ENCODE assay signal across 9 mouse cellular contexts in genomic region chr10:76253536-76253935, GRCm38 (mm10). TPM values are rescaled to one million over a fixed set of nuclear protein-coding genes. Genes with fewer than 3 reads are reported as not detected.
DNase-seq lines count a peak whose midpoint lies in the region; ATAC-seq lines count a peak whose summit lies in the region.
"Had no signal": no experiment of that assay in that cellular context is flagged by ENCODE, and none has a peak within 500 bp of the region (broad histone marks: within the 10 kb centered on the region; RNA-seq: fewer than 3 reads in every experiment).

Gene S100b (plus strand): TSS chr10:76253853.

- H3K27ac ChIP-seq in hindbrain, embryonic 13.5 days = 0 out of 2 replicates have a peak within 1 kb of the TSS, but pooled peaks have one; percentile 23
- no peak within 1 kb of the TSS for H3K27ac ChIP-seq in hindbrain, embryonic 10.5 days
- H3K27ac ChIP-seq in embryonic facial prominence, embryonic 15.5 days (replicated peaks) = peak within 1 kb of the TSS; percentile 41; the same call in 1 of the 2 replicates
- no peak within 1 kb of the TSS for H3K27ac ChIP-seq in stomach, embryonic 16.5 days (ENCODE audit: low read length)
- H3K27ac ChIP-seq: heart, adult 2 months had no signal

- H3K27me3 ChIP-seq in hindbrain, embryonic 13.5 days = no peaks in the 10 kb centered on the region
- no peaks in the 10 kb centered on the region for H3K27me3 ChIP-seq in hindbrain, embryonic 10.5 days (ENCODE audit: insufficient read depth, poor library complexity, severe bottlenecking)
- H3K27me3 ChIP-seq in embryonic facial prominence, embryonic 15.5 days = no peaks in the 10 kb centered on the region
- no peaks in the 10 kb centered on the region for H3K27me3 ChIP-seq in stomach, embryonic 16.5 days (ENCODE audit: control insufficient read depth, insufficient read depth, low read length)

- H3K4me1 ChIP-seq in hindbrain, embryonic 13.5 days (replicated peaks) = 0 out of 2 replicates have a peak, but pooled peaks cover 17% of the 10 kb centered on the region
- H3K4me1 ChIP-seq in hindbrain, embryonic 10.5 days (replicated peaks) = peaks cover 3% of the 10 kb centered on the region
- H3K4me1 ChIP-seq in embryonic facial prominence, embryonic 15.5 days = peaks cover 16% of the 10 kb centered on the region
- H3K4me1 ChIP-seq in stomach, embryonic 16.5 days (ENCODE audit: control insufficient read depth, insufficient read depth, low read length) = peaks cover 6% of the 10 kb centered on the region; the same call in 1 of the 2 replicates

- WGBS in hindbrain, embryonic 13.5 days = 58% methylated on average over 4 of the region's 4 CpGs
- 73% methylated on average over 4 of the region's 4 CpGs for WGBS in hindbrain, embryonic 10.5 days
- 27% methylated on average over 4 of the region's 4 CpGs for WGBS in embryonic facial prominence, embryonic 15.5 days
- 24% methylated on average over 4 of the region's 4 CpGs for WGBS in stomach, embryonic 16.5 days

- H3K9ac ChIP-seq in hindbrain, embryonic 13.5 days = no peak within 1 kb of the TSS
- H3K9ac ChIP-seq in embryonic facial prominence, embryonic 15.5 days = no peak within 1 kb of the TSS
- peak within 1 kb of the TSS; percentile 47 for H3K9ac ChIP-seq in stomach, embryonic 16.5 days (ENCODE audit: low read length)

- peaks cover 3% of the 10 kb centered on the region; the same call in 1 of the 2 replicates for H3K36me3 ChIP-seq in hindbrain, embryonic 13.5 days
- H3K36me3 ChIP-seq in hindbrain, embryonic 10.5 days = no peaks in the 10 kb centered on the region
- H3K36me3 ChIP-seq in embryonic facial prominence, embryonic 15.5 days = no peaks in the 10 kb centered on the region; the same call in 1 of the 2 replicates
- H3K36me3 ChIP-seq in stomach, embryonic 16.5 days (ENCODE audit: control insufficient read depth, insufficient read depth, low read length) = no peaks in the 10 kb centered on the region

- no peak for DNase-seq in hindbrain, embryonic 10.5 days (ENCODE audit: low spot score)
- DNase-seq in adrenal gland, adult 8-10 months = no peak
- DNase-seq in layer of hippocampus, postnatal 36 days = peak in 1 of 2 experiments; percentile 40
- no peak for DNase-seq in liver
- DNase-seq in spleen, postnatal 36 days (ENCODE audit: low spot score in 2 of 2) = no peak

- 0 out of 2 replicates have a peak, but pooled peaks have one; percentile 43 for ATAC-seq in hindbrain, embryonic 13.5 days (ENCODE audit: low FRiP score)
- ATAC-seq in embryonic facial prominence, embryonic 15.5 days (ENCODE audit: insufficient number of reproducible peaks, low FRiP score, low TSS enrichment, low read depth) = peak; percentile 66; the same call in 1 of the 2 replicates
- peak; percentile 65; the same call in 1 of the 2 replicates for ATAC-seq in stomach, embryonic 16.5 days (ENCODE audit: insufficient read depth, low FRiP score)

- H3K9me3 ChIP-seq in hindbrain, embryonic 13.5 days = no peaks in the 10 kb centered on the region
- H3K9me3 ChIP-seq in hindbrain, embryonic 10.5 days = no peaks in the 10 kb centered on the region
- H3K9me3 ChIP-seq in embryonic facial prominence, embryonic 15.5 days (replicated peaks) = no peaks in the 10 kb centered on the region
- no peaks in the 10 kb centered on the region for H3K9me3 ChIP-seq in stomach, embryonic 16.5 days (replicated peaks; ENCODE audit: control insufficient read depth, low read length)

- no peak within 1 kb of the TSS for H3K4me3 ChIP-seq in hindbrain, embryonic 13.5 days
- H3K4me3 ChIP-seq in hindbrain, embryonic 10.5 days = no peak within 1 kb of the TSS
- peak within 1 kb of the TSS; percentile 9; the same call in 1 of the 2 replicates for H3K4me3 ChIP-seq in embryonic facial prominence, embryonic 15.5 days (replicated peaks)
- H3K4me3 ChIP-seq in stomach, embryonic 16.5 days (replicated peaks; ENCODE audit: low read length) = no peak within 1 kb of the TSS
- H3K4me3 ChIP-seq: heart, adult 2 months had no signal

- H3K4me2 ChIP-seq in hindbrain, embryonic 13.5 days = no peak within 1 kb of the TSS
- no peak within 1 kb of the TSS; the same call in 1 of the 2 replicates for H3K4me2 ChIP-seq in embryonic facial prominence, embryonic 15.5 days (replicated peaks)
- H3K4me2 ChIP-seq in stomach, embryonic 16.5 days (ENCODE audit: low read depth, low read length) = no peak within 1 kb of the TSS

RNA-seq across cellular contexts. Expression of gene S100b, which starts in this region (rescaled TPM):
- polyA plus RNA-seq in hindbrain, embryonic 13.5 days (2015; fragmentation: Nextera tagmentation; extraction: Ambion mirVana) = 1.6 and 2.0 TPM in 2 replicates
- polyA plus RNA-seq in hindbrain, embryonic 10.5 days (2016; fragmentation: Nextera tagmentation; extraction: Ambion mirVana) = not detected in 2 replicates
- 10 to 100 TPM in 3 of 4 experiments, 1 to 10 TPM in 1; 7.3 to 35.5 (median 12.7) TPM for total RNA-seq in adrenal gland, adult 8-10 months (2022)
- polyA plus RNA-seq in embryonic facial prominence, embryonic 15.5 days (2015; fragmentation: Nextera tagmentation; extraction: Ambion mirVana) = 8.5 and 9.3 TPM in 2 replicates
- 100 to 1,000 TPM; 114 to 128 TPM for total RNA-seq in layer of hippocampus, postnatal 36 days (2021)
- 2.7 TPM in 2 replicates for polyA plus RNA-seq in stomach, embryonic 16.5 days (2015; fragmentation: Nextera tagmentation; extraction: Ambion mirVana)

Comparison
In these comparisons a context has a peak if more than half of its experiments do, and no peak if none do; other contexts are left out.
1. H3K27ac ChIP-seq: peak in hindbrain, embryonic 13.5 days (single experiment) and embryonic facial prominence, embryonic 15.5 days (single experiment); none in hindbrain, embryonic 10.5 days (single experiment) and stomach, embryonic 16.5 days (single experiment).
2. Peak in every context shown above with its lines, with median percentiles within 50 percentile points of each other: ATAC-seq.